Mouse (Mus musculus) forebrain, embryonic 14.5 days (tissue): ENCODE data around the gene Lamc1. TPM values are rescaled to one million over a fixed set of nuclear protein-coding genes. Genes with fewer than 3 reads are reported as not detected.

ENCODE experiments used
- ATAC-seq: fragments of 200-750 bp; cut with Nextera tagmentation; 2 replicates; pipeline ENCODE4 v1.8.0; 2017; ENCODE audit warnings: mild to moderate bottlenecking, moderate library complexity
- DNase-seq: peaks from one replicate; pipeline ENCODE4 v3.0.0-alpha.2; 2015; ENCODE audit warnings: low spot score
- H3K27ac ChIP-seq: fragments of 300-500 bp; sonication (generic); 2 replicates; pipeline ENCODE4 v1.5.1; 2014; ENCODE audit warnings: low read depth, mild to moderate bottlenecking, control low read depth, low read length, moderate library complexity
- H3K27me3 ChIP-seq: fragments of 300-500 bp; sonication (generic); replicated peaks from 2 replicates; pipeline ENCODE4 v1.6.1; 2014; ENCODE audit warnings: low read length, control low read depth, mixed read lengths; ENCODE audit not compliant: control insufficient read depth, insufficient read depth
- H3K36me3 ChIP-seq: fragments of 300-500 bp; sonication (generic); 2 replicates; pipeline ENCODE4 v1.6.1; 2014; ENCODE audit warnings: low read length, control low read depth; ENCODE audit not compliant: control insufficient read depth, insufficient read depth
- H3K4me1 ChIP-seq: fragments of 300-500 bp; sonication (generic); 2 replicates; pipeline ENCODE4 v1.6.1; 2014; ENCODE audit warnings: antibody characterized with exemption, low read length, control low read depth; ENCODE audit not compliant: control insufficient read depth, insufficient read depth
- H3K4me2 ChIP-seq: fragments of 300-500 bp; sonication (generic); 2 replicates; pipeline ENCODE4 v1.6.1; 2014; ENCODE audit warnings: mild to moderate bottlenecking, control low read depth, low read length
- H3K4me3 ChIP-seq: fragments of 300-500 bp; sonication (generic); 2 replicates; pipeline ENCODE4 v1.5.1; 2014; ENCODE audit warnings: low read depth, low read length, control low read depth
- H3K9ac ChIP-seq: fragments of 300-500 bp; sonication (generic); 2 replicates; pipeline ENCODE4 v1.6.1; 2014; ENCODE audit warnings: mild to moderate bottlenecking, low read length, control low read depth, moderate library complexity
- H3K9me3 ChIP-seq: fragments of 300-500 bp; sonication (generic); replicated peaks from 2 replicates; pipeline ENCODE4 v1.6.1; 2016; ENCODE audit warnings: low read length, control low read depth, mixed read lengths; ENCODE audit not compliant: control insufficient read depth
- WGBS: fragments of 180-500 bp; shearing (Covaris S2); extraction: QIAGEN DNeasy Blood & Tissue Kit; methylation state at CpG from one replicate; pipeline ENCODE4 v1.1.7; 2014; 5-methylcytosine and 5-hydroxymethylcytosine counted together
- polyA plus RNA-seq: library from polyadenylated mRNA; unstranded; fragments of >200 nt; fragmentation: Nextera tagmentation; extraction: Ambion mirVana; gene quantifications from 2 replicates; pipeline ENCODE4 v1.2.1, GENCODE M21; 2014

Lamc1 gene
- polyA plus RNA-seq, 1 experiment from 2014 or later, result 17.2 TPM

DNA sequence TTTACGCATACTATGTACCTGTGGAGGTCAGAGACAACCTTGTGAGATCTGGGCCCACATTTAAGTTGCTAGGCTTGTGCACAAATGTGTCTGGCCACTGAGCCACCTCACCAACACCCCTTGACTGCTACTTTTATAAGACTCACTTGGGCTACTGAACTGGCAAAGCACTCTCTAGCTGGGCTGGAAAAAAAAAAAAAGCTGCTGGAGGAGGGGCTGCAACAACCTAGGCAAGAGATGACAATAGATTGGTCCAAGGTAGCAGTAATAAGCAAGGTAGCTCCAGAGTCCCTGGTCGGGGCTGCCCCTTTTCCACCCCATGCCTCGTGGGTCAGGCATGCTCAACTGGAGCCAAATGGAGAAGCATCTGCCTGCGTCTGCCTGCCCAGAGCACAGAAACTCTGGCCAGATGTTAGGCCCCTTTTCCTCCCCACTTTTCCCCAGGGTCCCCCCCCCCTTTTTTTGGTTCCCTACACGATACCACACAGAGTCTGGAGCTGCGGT, 63.7 kb downstream of the Lamc1 start:
- H3K4me2 ChIP-seq, result no peak overlapping the region
- no peak overlapping the region for H3K9ac ChIP-seq
- no peaks in the 10 kb centered on the region for H3K9me3 ChIP-seq
- no peak overlapping the region for H3K27ac ChIP-seq
- ATAC-seq, result no peak
- no peak for DNase-seq
- peaks cover 8% of the 10 kb centered on the region for H3K4me1 ChIP-seq
- no peak overlapping the region for H3K4me3 ChIP-seq
- 91% methylated on average over 6 of the region's 6 CpGs for WGBS
- H3K27me3 ChIP-seq, result no peaks in the 10 kb centered on the region
- no peaks in the 10 kb centered on the region for H3K36me3 ChIP-seq

DNA sequence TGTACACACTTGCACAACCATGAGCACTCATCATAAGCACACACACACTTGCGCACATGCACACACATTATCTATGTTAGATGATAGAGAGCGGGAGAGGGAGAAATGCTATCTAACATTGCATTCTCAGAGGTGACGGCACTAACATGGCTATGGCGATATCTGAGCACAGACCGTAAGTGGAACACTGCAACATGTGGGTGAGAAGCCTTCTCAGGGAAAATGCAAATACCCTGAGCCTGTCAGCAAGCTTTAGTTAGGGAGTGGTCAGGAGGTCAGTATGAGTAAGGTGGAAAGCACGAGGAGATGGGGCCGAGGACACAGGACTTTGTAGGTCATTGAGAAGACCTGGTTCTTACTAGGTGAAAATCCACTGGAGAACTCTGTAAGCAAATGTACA, 64.3 kb downstream of the Lamc1 start:
- Histone ChIP-seq H3K4me1 (peaks cover 3% of the 10 kb centered on the region), H3K9me3 (no peaks in the 10 kb centered on the region), H3K36me3 (no peaks in the 10 kb centered on the region), H3K27me3 (no peaks in the 10 kb centered on the region), H3K9ac (no peak overlapping the region), H3K27ac (no peak overlapping the region), H3K4me3 (no peak overlapping the region), H3K4me2 (no peak overlapping the region)
- no peak for DNase-seq
- no peak for ATAC-seq
- 95% methylated on average over 7 of the region's 7 CpGs for WGBS

DNA sequence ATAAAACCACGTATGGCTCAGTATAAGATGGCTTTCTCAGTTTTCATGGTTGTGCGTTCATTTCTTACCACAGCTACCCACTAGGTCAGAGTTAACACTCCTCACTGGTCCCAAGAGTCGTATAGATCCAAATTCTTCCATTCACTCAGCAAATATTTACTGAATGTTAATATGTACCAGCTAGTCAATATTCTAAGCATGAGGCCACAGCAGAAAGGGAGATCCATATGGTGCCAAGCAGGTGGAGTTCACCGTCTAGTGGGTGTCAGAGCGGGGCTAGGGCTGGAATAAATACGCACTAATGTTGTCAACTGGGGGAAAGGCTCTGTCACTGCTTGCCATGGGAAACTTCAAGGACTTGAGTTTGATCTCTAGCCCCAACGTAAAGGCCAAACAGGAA, 64.9 kb downstream of the Lamc1 start:
- Histone ChIP-seq H3K9me3 (no peaks in the 10 kb centered on the region), H3K27me3 (no peaks in the 10 kb centered on the region), H3K9ac (no peak overlapping the region), H3K36me3 (no peaks in the 10 kb centered on the region), H3K27ac (no peak overlapping the region), H3K4me1 (peaks cover 6% of the 10 kb centered on the region), H3K4me3 (no peak overlapping the region), H3K4me2 (no peak overlapping the region)
- DNase-seq (no peak), ATAC-seq (no peak)
- 87% methylated on average over 7 of the region's 7 CpGs for WGBS

DNA sequence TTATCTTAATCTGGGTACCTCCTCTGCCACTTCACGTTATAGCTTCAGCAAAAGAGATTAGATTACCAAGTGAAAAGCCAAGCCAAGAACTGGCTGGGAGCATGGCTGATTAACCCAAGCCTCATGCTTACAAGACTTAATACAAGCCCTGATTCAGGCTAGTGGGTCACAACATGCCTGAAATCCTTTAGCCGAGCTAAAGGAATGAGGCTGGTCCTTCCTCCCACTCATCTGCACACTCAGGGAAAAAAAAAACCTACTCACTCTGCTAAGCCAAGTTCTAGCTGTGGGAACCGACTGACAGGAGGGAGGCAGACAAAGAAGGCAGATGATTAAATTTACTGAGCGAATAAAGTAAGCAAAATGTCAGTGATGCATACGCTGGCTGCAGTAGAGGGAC, 65.7 kb downstream of the Lamc1 start:
- no peak overlapping the region for H3K9ac ChIP-seq
- H3K27ac ChIP-seq, result no peak overlapping the region
- no peak overlapping the region for H3K4me2 ChIP-seq
- no peaks in the 10 kb centered on the region for H3K27me3 ChIP-seq
- 31% methylated on average over 5 of the region's 5 CpGs for WGBS
- no peaks in the 10 kb centered on the region for H3K36me3 ChIP-seq
- DNase-seq, result peak; percentile 33
- H3K4me3 ChIP-seq, result no peak overlapping the region
- no peak for ATAC-seq
- no peaks in the 10 kb centered on the region for H3K9me3 ChIP-seq
- H3K4me1 ChIP-seq, result peaks cover 7% of the 10 kb centered on the region

DNA sequence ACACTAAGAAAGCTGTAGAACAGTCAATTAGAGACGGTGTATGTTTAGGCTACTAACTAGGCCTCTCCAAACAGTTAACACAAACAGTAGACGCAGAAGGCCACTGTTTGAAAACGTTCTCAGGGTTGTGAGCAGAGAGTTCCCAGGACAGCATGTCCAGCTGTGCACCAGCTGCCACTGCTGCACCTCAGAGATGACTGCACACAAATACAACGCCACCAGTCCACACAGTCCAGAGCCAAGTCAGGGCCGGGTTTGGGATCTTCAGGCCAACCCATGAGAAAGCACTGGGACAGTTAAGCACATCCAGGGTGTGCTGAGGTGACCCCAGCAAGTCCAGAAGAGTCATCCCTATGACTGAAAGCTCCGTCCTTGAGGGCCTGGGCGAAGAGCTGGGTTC, 67.0 kb downstream of the Lamc1 start:
- no peak for ATAC-seq
- H3K27ac ChIP-seq, result no peak overlapping the region
- no peaks in the 10 kb centered on the region for H3K27me3 ChIP-seq
- no peaks in the 10 kb centered on the region for H3K9me3 ChIP-seq
- H3K9ac ChIP-seq, result no peak overlapping the region
- DNase-seq, result no peak
- H3K4me1 ChIP-seq, result peaks cover 7% of the 10 kb centered on the region
- H3K4me3 ChIP-seq, result no peak overlapping the region
- no peak overlapping the region for H3K4me2 ChIP-seq
- 59% methylated on average over 7 of the region's 7 CpGs for WGBS
- H3K36me3 ChIP-seq, result no peaks in the 10 kb centered on the region

DNA sequence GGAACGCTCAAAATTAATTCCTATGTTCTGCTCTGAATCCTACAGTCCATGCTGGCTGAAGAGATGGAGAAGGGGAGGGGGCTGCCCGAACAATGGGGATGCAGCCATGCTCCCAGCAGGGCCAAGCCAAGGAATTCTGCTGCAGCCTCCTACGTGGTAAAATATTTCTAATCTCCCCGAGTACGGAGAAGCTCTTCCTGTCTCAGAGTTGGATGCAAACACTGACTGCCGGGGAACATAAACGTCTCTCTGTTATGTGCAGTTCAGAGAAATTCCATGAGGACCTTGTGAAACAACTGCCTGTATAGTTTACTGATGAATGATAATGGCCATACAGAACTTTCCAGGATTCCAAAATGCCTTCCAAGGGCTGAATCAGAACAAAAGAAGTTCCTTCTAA, 67.5 kb downstream of the Lamc1 start:
- Histone ChIP-seq H3K4me1 (peaks cover 9% of the 10 kb centered on the region), H3K9ac (no peak overlapping the region), H3K4me2 (no peak overlapping the region), H3K27ac (no peak overlapping the region), H3K9me3 (no peaks in the 10 kb centered on the region), H3K4me3 (no peak overlapping the region), H3K27me3 (no peaks in the 10 kb centered on the region), H3K36me3 (no peaks in the 10 kb centered on the region)
- ATAC-seq, result no peak
- no peak for DNase-seq
- WGBS, result 15% methylated on average over 7 of the region's 7 CpGs

DNA sequence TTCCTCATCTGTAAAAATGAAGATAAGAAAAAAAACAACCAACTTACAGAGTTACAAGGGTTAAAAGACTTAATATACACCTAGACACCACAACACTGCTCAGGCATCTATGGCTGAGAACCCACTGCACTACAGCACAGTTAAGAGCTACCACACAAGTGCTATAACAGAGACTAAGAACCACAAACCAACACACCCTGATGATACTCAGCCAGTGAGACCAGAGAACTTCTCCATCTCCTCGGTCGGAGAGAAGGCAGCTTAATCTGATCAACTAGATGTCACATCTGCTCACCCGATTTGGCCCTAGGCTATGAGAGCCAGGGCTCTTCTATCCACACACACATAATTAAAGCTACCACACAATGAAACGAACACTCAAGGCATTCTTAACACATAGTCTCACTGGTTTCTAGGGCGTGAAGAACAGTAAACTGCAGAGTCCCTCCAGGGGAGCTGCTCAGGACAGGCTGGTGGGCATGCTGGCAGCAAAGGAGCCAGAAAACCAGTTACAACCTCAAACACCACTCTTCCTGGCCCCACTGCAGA, 72.8 kb downstream of the Lamc1 start:
- ATAC-seq, result no peak
- Histone ChIP-seq H3K36me3 (peaks cover 4% of the 10 kb centered on the region; the same call in 1 of the 2 replicates), H3K27me3 (no peaks in the 10 kb centered on the region), H3K27ac (no peak overlapping the region), H3K4me1 (peaks cover 7% of the 10 kb centered on the region; the same call in 1 of the 2 replicates), H3K4me3 (no peak overlapping the region), H3K9me3 (no peaks in the 10 kb centered on the region), H3K9ac (no peak overlapping the region), H3K4me2 (no peak overlapping the region)
- DNase-seq, result no peak
- 54% methylated on average over 5 of the region's 5 CpGs for WGBS

DNA sequence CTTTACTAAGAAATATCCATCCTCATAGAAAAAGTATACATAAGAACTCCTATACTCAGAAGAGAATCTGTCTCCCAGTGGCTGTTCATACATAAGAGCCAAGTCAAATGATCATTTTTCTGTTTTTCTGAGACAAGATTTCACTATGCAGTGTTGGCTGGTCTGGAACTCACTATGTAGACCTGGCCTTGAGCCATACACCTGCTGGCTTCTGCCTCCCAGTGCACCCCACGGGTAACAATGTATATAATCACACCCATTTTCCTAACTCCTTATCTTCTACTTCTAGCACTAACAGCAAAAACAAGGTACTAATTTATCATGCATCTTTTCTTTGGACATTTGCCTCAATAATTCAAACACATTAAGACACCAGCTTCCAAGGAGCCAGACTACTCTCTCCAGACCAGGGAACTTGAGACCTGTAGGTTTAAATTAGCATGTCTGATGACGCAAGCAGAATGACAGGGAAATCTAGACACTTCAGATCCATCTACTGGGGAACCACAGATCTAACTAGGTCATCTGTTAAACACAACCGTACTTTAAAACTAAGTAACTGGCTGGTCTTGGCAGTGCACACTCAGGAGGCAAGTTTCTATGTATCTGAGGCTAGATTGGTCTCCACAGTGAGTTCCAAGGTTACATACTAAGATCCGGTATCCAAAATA, 79.9 kb downstream of the Lamc1 start:
- Histone ChIP-seq H3K27me3 (no peaks in the 10 kb centered on the region), H3K9me3 (no peaks in the 10 kb centered on the region; the same call in 1 of the 2 replicates), H3K4me2 (no peak overlapping the region), H3K27ac (no peak overlapping the region), H3K4me3 (no peak overlapping the region), H3K36me3 (peaks cover 31% of the 10 kb centered on the region), H3K9ac (no peak overlapping the region), H3K4me1 (no peaks in the 10 kb centered on the region)
- 86% methylated on average over 4 of the region's 4 CpGs for WGBS
- ATAC-seq (no peak), DNase-seq (no peak)

DNA sequence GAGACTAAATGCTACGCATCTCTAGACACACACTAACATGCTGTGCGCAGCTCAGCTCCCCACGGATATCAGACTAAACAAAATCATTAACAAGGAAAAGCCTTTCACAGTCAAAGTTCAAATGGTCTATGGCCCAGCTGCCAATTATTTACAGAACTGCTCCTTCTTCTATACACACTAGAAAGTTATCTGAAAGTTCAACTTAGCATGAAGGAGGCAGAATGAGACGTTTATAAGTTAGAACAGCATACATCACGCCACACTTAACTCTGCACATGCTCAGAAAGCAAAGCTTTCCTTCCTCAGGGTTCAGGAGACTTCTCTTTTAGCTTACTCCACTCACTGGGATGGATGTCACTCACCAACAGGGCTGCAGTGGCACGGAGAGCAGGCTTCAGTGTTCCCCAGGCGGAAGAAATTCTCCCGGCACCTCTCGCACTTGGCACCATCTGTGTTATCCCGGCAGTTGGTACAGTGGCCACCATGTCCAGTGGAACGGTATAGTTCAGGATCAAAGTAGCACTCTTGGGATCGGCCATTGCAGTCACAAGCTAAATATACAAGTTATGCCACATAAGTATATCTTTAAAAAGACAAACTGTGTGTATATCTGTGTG, 80.9 kb downstream of the Lamc1 start:
- ATAC-seq (no peak), DNase-seq (no peak)
- Histone ChIP-seq H3K9me3 (no peaks in the 10 kb centered on the region; the same call in 1 of the 2 replicates), H3K4me2 (no peak overlapping the region), H3K4me1 (no peaks in the 10 kb centered on the region), H3K9ac (no peak overlapping the region), H3K36me3 (peaks cover 38% of the 10 kb centered on the region), H3K27me3 (no peaks in the 10 kb centered on the region), H3K27ac (no peak overlapping the region), H3K4me3 (no peak overlapping the region)
- 87% methylated on average over 12 of the region's 12 CpGs for WGBS
